Mouse (Mus musculus) MEL (cell line): ENCODE data around the gene Gm20388.

Experiments used
- CTCF ChIP-seq, 3 experiments: IDR thresholded peaks in 2 of 3; conservative IDR thresholded peaks in 1 of 3; 2 replicates each; pipeline ENCODE4 v1.5.1; 2011 to 2012; ENCODE audit warnings: low read length in 3 of 3, low read depth in 2 of 3, mild to moderate bottlenecking in 2 of 3, improper control_type of control experiment in 1 of 3, inconsistent platforms in 1 of 3, mixed read lengths in 1 of 3, moderate library complexity in 1 of 3; ENCODE audit not compliant: control insufficient read depth in 1 of 3, insufficient read depth in 1 of 3, poor library complexity in 1 of 3, severe bottlenecking in 1 of 3
- EP300 ChIP-seq, 2 experiments: IDR thresholded peaks; 2 replicates each; pipeline ENCODE4 v1.6.1; 2011; ENCODE audit warnings: improper control_type of control experiment in 2 of 2, low read length in 2 of 2, low read depth in 1 of 2, mild to moderate bottlenecking in 1 of 2
- GATA1 ChIP-seq: IDR thresholded peaks from 2 replicates; pipeline ENCODE4 v1.6.1; 2011; ENCODE audit warnings: low read depth, low read length, improper control_type of control experiment
- MAFK ChIP-seq: IDR thresholded peaks from 2 replicates; pipeline ENCODE4 v1.6.1; 2011; ENCODE audit warnings: low read depth, mild to moderate bottlenecking, low read length, improper control_type of control experiment, borderline replicate concordance
- MAX ChIP-seq: IDR thresholded peaks from 2 replicates; pipeline ENCODE4 v1.6.1; 2011; ENCODE audit warnings: low read length, improper control_type of control experiment
- NRF1 ChIP-seq: IDR thresholded peaks from 2 replicates; pipeline ENCODE4 v1.6.1; 2014; ENCODE audit warnings: low read depth, mild to moderate bottlenecking, inconsistent platforms, low read length, improper control_type of control experiment, moderate library complexity; ENCODE audit not compliant: poor library complexity, insufficient read depth, severe bottlenecking
- POLR2A ChIP-seq, 2 experiments: IDR thresholded peaks; 2 replicates each; pipeline ENCODE4 v1.6.1; 2011 to 2012; ENCODE audit warnings: low read length in 2 of 2, mild to moderate bottlenecking in 2 of 2, control low read depth in 1 of 2, improper control_type of control experiment in 1 of 2, low read depth in 1 of 2, moderate library complexity in 1 of 2; ENCODE audit not compliant: control insufficient read depth in 1 of 2, insufficient read depth in 1 of 2, poor library complexity in 1 of 2
- RCOR1 ChIP-seq: IDR thresholded peaks from 2 replicates; pipeline ENCODE4 v1.6.1; 2012; ENCODE audit warnings: low read depth, mild to moderate bottlenecking, inconsistent platforms, low read length, improper control_type of control experiment
- USF1 ChIP-seq: IDR thresholded peaks from 2 replicates; pipeline ENCODE4 v1.6.1; 2014; ENCODE audit warnings: low read depth, mild to moderate bottlenecking, inconsistent platforms, low read length, improper control_type of control experiment, moderate library complexity
- ZMIZ1 ChIP-seq: IDR thresholded peaks from 2 replicates; pipeline ENCODE4 v1.6.1; 2012; ENCODE audit warnings: low read depth, mild to moderate bottlenecking, inconsistent platforms, low read length, improper control_type of control experiment, moderate library complexity

DNA sequence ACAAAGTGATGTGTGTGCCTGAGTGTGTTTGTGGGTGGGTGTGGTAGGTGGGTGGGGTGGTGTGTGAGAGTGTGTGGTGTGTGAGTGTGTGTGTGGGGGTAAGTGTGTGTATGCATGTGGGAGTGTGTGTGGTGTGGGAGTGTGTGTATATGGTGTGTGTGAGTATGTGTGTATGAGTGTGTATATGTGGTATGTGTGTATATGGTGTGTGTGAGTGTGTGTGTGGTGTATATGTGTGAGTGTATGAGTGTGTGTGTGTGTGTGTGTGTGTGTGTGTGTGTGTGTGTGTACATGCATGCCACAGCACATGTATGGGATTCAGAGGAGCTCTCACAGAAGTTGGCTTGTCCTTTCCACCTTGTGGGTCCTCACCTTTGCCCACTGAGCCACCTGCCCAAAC, 1936.2 kb downstream of the Gm20388 start:
- TF ChIP-seq MAX (no peak), ZMIZ1 (no peak), MAFK (no peak), CTCF (IDR thresholded peaks at IDR 0.05 in 2 of 3, conservative IDR thresholded peaks at IDR 0.05 in 1 of 3; ENCODE audit: control insufficient read depth in 1 of 3, insufficient read depth in 1 of 3, low read depth in 2 of 3, low read length in 3 of 3, poor library complexity in 1 of 3, severe bottlenecking in 1 of 3) (no peak), NRF1 (no peak), EP300 (IDR thresholded peaks at IDR 0.05; ENCODE audit: low read depth in 1 of 2, low read length in 2 of 2) (no peak), POLR2A (IDR thresholded peaks at IDR 0.05; ENCODE audit: control insufficient read depth in 1 of 2, insufficient read depth in 1 of 2, low read depth in 1 of 2, low read length in 2 of 2, poor library complexity in 1 of 2) (no peak), GATA1 (no peak), USF1 (no peak), RCOR1 (no peak)
